Mouse (Mus musculus): ENCODE measurements around the gene Scfd2. TPM values are rescaled to one million over a fixed set of nuclear protein-coding genes. Genes with fewer than 3 reads are reported as not detected.

The Scfd2 gene
- total RNA-seq, 2 experiments from 2014 or later: 22.6 to 30.1 TPM

DNA sequence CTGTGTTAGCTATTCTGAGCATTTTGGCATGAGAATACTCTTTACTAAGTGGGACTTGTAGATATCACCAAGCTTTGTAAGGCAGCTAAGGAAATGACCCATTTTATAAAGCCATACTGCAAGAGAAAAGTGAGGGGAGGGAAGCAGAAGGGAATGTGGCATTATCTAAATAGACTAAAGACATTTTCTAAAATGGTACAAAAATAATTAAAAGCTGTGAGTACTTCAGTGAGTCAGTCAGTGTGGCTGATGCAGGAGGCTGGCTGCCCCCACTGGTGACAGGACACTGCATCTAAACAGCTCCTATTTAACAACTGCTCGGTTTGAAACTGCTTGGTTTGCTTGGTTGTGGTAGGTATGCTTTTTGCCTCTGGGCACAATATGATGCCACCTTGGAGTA is 276.6 kb downstream of the Scfd2 start:
- no peak for ATAC-seq (replicated peaks; ENCODE audit: low FRiP score, low TSS enrichment, poor library complexity, severe bottlenecking)

DNA sequence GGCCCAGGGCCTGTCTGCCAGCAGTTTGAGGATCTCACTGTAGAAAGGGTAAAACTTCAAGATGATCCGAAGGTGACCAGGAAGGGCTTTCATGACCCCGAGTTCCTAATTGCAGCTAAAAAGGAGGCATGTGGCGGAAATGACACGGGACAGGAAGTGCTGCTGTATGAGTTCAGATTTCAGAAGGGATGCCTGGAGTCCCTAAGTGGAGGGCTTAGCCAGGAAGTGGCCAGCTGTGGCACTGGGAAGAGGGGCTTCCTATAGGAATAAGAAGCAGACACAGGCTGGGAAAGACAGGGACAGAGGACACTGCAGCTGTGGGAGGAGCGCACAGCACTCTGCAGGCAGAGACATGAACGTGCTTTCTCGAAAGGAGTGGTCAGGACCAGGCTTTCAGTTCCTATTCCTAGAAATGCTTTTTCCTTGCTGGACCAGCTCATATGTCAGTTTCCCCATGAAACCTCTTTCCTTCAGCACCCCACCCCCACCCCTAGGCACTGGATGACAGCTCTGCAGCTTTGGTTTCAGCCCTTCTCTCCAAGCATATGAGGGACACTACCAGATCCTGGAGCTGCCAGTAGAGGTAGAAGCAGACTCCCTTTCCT is 277.7 kb downstream of the Scfd2 start:
- ATAC-seq (replicated peaks; ENCODE audit: low FRiP score, low TSS enrichment, poor library complexity, severe bottlenecking): no peak

DNA sequence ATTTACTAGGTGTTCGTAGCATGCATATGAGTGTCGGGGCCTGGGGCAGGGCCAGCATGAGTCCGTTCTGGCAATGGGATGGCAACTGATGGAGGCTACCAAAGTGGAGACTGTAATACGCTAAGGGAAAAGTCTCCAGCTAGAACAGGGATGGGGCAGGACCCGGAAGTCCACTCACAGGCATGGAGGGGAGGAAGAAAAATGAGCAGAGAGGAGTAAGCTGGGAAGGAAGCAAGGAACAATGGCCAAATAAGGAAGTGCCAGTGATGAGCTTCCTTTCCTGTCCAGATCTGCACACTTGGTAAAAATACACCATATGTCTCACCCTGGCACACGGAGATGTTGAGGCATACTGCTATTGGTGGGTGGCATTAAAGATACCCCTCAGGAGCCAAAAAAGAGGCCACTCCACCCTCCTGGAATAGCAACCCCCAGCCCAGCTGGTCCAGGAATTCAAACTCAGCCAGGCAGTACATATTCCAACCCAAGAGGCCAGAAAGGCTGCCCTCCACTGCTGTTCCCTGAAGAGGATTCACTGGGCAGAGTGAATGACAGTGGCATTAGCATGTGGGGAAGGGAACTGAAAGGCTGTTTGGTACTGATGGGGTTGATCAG is 278.8 kb downstream of the Scfd2 start:
- ATAC-seq (replicated peaks; ENCODE audit: low FRiP score, low TSS enrichment, poor library complexity, severe bottlenecking): no peak

DNA sequence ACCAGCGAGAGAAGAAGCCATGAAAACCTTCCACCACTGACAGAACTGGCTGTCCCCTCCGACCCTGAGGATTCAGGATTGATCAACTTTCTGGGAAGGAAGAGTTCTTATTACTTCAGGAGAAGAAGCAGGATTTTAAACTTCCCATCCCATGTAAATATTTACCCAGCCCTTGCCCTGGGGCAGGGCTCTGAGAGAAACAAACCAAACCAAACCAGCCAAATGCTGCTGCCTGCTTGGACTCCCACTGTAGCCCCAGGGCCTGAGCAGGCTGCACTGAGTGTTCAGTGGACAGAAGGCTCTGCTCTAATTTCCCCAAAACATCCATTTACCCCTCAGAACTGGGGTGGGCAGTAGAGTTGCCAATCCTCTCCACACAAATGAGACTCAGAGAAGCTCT is 280.6 kb downstream of the Scfd2 start:
- no peak for ATAC-seq (replicated peaks; ENCODE audit: low FRiP score, low TSS enrichment, poor library complexity, severe bottlenecking)

DNA sequence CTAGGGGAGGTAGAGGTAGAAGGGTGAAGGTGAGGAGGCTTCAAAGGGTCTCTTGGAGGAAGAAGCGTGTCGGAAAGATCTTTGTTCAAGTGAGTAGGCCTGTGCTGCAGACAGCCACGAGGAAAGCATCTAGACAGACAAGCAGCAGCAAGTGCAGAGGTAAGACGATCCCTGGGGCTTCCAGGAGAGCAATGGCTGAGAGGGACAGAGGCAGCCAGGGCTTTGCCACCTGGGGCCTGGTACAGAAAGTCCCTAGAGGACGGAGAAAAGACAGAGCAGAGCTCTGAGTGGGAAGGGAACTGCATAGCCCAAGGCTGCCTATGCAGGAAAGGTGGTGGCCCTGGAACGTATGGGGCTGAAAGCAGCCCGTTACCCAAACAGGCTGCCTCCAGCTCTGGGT is 281.3 kb downstream of the Scfd2 start:
- ATAC-seq (replicated peaks; ENCODE audit: low FRiP score, low TSS enrichment, poor library complexity, severe bottlenecking): no peak

DNA sequence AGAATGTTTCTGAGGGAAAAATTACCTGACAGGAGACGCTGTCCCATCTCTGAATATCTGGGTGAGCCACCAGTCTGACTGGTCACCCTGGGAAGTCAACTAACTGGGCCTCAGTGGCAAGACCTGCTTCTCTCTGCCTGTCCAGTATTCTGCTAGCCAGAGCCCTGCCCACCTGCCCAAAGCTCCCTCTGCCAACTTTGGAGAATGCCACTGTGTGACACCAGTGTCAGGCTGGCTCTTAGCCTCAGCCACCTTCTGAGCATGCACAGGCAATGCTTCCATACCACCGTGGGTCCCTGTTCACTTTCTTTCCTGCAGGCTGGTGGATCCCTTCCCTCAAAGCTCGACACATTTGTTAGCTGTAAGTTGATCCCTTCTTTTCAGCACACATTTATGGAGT is 281.8 kb downstream of the Scfd2 start:
- no peak for ATAC-seq (replicated peaks; ENCODE audit: low FRiP score, low TSS enrichment, poor library complexity, severe bottlenecking)

DNA sequence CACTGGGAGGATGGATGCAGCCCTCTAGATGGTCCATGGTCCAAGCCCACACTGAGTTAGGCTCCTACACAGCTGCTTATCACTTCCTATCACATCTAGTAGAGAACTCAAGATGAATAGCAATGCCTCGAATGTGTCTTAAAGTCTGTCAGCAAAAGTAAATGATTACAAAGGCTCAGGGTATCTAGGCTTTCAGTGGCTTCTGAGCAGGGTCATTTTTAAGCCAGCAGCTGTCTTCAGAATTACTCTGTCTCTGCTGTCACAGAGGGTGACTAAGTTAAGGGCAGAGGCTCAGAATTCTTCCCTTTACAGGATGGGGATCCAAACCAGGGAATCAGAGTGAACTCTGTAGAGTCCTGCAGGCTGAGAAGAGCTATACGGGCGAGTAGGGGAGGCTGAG is 284.6 kb downstream of the Scfd2 start:
- no peak for ATAC-seq (replicated peaks; ENCODE audit: low FRiP score, low TSS enrichment, poor library complexity, severe bottlenecking)

DNA sequence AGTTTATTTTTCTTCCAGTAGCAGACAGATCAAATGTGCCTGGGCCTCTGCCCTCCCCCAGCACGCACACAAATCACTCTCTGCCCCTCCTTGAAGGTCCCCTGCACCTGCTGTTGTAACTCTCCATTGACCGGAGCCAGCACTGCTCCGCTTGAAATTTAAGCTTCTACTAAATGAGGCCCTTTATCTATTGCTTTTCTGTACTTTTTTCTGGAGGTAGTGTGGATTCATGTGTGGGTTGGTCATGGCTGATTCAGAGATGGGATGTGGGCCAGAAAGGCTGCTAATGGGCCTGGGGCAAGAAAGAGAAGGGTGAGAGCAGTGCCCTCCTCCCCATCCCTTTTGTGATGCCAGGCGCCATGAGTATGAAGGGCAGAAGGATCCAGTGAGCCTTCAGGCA is 285.1 kb downstream of the Scfd2 start:
- ATAC-seq (replicated peaks; ENCODE audit: low FRiP score, low TSS enrichment, poor library complexity, severe bottlenecking): no peak

DNA sequence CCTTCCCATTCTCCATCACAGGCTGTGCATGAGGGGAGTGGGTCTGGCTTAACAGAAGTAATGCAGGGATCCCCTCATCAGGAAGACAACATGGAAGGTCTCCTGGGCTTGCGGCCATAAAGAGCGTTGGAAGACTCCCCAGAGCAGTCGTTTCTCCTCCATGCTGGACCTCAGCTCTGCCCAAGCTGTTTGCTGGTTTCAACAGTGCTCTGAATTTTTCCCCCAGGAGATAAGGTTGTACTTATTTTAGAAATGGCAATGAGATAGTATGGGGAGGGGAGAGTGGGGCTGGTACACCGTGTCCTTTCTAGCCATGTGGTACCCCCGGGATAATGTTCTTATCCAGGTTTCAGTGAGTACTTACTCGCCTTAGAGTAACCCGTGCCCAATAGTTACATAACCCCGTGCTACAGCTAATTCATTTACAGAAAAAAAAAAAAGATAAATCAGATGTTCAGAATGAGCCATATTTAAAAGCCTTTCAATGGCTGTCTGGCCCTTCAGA is 285.9 kb downstream of the Scfd2 start:
- ATAC-seq (replicated peaks; ENCODE audit: low FRiP score, low TSS enrichment, poor library complexity, severe bottlenecking): no peak

DNA sequence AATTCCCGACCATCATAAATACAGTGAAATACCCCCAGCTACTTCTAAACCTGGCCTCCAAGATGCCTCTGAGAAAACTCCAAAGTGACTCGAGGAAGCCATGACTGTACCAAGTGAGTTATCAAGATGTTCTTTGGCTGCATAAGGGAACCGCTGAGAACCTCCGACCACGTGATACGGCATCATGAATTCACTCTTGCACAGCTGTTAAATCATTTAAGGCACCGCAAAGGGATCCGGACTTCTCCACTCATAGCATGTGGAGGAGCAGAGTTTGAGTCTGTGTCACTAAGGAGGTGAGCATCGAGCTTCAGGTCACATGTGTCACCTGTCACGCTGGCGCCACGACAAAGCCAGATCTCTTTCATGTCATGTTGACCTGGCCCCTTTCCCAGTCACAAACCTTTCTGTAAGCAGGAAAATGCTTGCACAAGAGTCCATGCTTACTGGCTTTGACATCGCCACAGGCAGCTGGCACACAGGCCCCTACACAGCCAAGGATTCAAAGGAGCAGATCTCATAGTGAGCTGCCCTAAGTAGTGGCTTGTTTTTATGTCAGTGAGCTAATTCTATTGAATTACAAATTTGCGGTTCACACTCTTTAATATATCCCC is 287.0 kb downstream of the Scfd2 start:
- ATAC-seq (replicated peaks; ENCODE audit: low FRiP score, low TSS enrichment, poor library complexity, severe bottlenecking): no peak

DNA sequence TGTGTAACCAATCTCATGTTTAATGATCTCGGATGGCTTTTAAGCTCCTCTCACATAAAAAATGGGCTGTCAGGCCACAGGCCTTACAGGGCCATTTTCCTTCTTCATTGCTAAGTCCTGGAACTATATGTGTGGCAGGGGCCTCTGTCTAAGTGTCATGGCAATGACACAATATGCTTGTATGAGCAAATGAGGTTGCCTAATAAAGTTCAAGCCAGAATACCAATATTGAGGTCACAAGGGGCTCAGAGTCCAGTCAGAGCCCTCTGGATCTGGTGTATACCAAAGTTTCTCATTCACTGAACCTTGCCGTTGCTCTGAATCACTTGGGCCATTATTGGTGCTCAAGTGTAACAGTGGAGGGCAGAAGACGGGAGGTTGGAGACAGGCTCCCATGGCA is 288.9 kb downstream of the Scfd2 start:
- ATAC-seq (replicated peaks; ENCODE audit: low FRiP score, low TSS enrichment, poor library complexity, severe bottlenecking): no peak

DNA sequence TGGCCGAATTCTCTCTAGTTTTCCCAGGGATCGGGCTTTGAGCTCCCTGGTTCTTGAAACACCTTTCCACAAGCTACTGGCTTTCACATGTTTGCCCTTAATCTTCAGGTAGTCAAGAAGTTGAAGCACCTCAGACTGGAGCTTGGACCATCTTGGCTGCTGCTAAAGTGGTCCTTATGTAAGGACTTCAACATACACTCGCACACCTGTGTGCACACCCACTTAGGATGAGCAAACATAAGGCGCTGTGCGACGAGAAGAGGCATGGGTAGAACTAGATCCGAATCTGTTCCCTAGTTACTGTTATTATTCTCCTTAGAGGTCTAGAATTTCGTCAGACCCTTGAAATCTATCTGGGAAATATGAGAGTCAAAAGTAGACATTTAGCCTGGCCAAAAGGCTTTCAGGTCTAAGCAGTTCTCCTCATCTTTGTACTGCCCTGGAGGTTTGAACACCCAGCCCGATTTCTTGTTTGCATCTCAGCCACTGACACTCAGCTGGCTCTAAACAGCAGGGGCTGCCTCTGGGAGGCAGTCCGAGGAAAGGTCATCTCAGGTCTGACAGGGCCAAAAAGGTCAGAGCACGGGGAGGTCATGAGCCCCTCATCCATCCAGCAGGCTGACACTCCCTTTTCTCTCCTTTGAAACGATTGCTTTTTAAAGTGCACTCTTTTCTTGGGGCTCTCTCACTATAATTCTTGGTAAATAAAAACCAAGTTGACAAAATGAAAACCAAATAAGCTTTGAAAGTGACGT is 290.5 kb downstream of the Scfd2 start:
- ATAC-seq (replicated peaks; ENCODE audit: low FRiP score, low TSS enrichment, poor library complexity, severe bottlenecking): no peak

DNA sequence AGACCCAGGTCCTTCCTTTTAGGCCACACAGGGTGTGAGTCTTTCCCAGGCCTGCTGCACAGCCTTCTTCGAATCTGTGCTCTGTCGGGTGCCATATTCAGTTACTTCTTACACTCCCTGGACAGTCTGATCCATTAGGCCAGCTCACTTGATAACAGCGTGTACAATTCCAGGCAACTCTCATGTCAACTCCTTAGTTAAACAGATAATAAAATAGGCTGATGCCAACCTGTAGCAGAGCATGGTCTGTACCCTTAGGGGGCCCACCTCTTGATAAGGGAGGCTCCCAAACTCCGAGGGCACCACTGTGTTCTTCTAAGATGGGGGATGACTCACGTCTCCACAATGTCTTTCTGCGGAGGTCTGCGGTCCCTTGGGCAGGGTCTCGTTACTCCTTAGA is 291.3 kb downstream of the Scfd2 start:
- ATAC-seq (replicated peaks; ENCODE audit: low FRiP score, low TSS enrichment, poor library complexity, severe bottlenecking): no peak

DNA sequence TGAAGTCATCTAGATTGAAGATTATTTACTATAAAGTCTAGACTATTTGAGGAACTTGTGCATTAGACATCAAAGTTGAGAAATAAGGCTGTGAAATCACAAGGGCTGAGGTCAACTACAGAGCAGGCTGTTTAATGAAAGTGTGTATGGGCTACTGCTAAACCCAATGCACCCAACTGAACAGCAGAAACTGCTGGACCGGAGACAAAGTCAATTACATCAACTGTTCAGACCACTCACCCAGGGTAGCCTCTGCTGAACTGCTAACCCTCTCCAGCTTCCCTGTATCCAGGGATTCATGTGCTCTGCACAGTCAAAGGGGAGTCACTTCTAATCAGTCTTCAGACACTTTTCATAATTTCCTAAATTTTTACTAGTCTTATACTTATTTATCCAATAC is 292.2 kb downstream of the Scfd2 start:
- ATAC-seq (replicated peaks; ENCODE audit: low FRiP score, low TSS enrichment, poor library complexity, severe bottlenecking): no peak

DNA sequence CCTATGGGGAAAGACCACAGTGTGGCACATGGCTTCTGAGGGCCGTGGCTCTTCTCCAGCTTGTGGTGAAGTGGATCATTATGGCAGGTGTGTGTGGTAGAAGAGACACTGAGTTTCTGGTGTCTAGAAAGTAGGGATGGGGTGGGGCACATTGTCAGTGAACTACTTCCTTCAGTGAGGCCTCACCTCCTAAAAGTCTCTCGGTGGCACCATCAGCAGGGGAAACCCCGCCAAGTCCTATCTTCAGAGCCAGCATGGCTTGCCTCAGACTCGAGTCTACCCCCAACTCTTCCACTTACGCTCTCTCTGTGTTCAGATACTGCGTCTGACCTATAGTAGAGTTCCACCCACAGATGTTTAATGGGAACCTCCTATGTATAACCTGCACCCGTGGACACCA is 297.8 kb downstream of the Scfd2 start:
- no peak for ATAC-seq (replicated peaks; ENCODE audit: low FRiP score, low TSS enrichment, poor library complexity, severe bottlenecking)

DNA sequence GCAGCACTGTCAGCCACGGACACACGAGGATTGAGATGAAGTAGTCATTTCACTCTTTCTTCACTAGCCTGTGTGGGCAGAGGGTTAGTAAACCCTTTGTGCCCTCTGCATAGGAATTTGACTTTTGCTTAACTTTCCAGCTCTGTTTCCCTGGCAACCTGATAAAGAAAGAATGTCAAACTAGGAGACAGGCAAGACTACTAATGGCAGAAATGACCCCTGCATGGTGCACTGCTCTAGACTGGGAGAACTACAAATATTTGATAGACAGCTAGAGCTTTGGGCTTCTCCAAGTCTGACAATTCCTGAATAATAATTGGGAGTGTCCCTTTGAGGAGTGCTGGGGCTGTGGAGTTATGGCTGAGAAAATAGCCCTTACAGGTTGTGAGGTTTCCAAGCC is 301.0 kb downstream of the Scfd2 start:
- ATAC-seq (replicated peaks; ENCODE audit: low FRiP score, low TSS enrichment, poor library complexity, severe bottlenecking): no peak

DNA sequence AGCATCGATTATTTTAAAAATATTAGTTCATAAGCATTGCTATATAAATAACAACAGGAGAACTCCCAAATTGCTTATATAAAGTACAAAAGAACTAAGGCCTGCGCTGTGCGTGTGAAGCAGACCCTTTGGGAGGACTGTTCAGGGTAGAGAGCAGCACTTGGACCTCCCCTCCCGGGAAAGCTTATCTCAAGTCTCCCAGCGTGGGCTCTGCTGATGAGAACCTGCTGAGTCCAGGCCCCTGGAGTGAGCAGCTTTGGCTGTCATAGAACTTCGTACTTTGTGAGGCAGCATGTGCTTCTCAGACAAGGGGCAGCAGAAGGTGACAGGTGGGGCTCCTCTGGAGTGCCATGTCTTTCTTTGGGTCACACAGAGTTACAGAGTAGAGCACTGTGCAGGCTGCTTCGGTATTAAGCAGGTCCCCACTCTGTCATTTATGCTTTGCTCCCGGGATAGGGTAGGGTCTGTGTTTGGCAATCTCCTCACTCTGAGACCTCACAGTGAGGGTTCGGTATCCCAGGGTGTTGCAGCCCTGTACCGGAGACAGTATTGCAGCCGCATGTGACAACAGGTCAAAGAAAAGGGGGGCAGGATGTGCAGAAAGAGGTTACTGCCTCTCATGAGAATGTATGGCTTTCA is 301.7 kb downstream of the Scfd2 start:
- ATAC-seq (replicated peaks; ENCODE audit: low FRiP score, low TSS enrichment, poor library complexity, severe bottlenecking): no peak

DNA sequence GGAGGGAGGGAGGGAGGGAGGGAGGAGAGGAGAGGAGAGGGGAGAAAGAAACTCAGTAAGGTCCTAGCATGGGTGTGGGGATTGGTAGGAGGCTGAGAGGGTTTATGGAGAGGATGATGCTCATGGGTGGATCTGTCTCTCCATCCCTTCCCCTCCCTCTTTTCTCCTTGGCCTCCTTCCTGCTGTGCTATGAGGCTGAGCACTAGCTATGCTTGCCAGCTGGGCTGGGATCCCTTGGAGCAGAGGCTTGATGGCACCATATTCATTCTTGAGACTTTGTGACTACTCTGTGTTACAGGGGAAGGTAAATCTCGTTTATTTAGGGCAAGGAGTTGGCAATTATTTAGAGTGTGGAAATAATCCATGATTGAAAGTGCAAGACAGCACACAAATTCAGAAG is 302.6 kb downstream of the Scfd2 start:
- ATAC-seq (replicated peaks; ENCODE audit: low FRiP score, low TSS enrichment, poor library complexity, severe bottlenecking): no peak

DNA sequence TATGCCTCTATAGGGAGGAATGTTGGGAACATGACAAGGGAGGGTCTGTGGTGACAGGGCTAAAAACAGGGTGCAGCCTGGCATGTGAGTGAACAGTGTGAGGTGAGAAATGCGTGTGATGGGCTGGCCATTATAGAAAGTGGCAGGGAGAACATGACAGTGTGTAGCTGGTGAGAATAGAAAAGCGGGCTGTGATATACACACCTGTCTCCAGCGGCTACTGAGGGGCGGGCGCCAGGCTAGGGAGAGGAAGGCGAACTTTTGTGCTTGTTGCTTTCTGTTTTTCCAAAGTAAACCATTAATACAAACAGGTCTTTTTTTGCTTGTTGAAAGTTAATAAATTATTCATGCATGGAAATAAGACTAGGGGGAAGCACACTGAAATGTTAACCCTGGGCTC is 304.2 kb downstream of the Scfd2 start:
- ATAC-seq (replicated peaks; ENCODE audit: low FRiP score, low TSS enrichment, poor library complexity, severe bottlenecking): no peak

DNA sequence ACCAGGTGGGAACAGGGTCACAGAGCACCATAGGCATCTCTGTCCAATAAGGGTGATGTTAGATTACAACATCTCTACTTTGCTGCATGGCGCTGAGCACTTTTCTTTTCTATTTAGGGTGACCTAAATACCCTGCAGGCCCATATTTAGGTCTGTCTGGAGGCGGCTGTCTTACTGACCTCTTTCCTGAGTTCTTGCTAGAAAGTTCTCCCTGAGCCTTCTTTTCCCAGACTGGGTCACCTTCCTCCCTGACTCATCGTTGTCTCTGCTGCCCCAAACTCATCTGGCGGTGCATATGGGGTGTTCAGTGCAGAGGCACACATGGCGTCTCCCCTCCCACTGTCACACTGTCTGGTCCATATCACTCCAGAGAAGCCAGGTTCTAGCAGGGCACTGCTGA is 305.4 kb downstream of the Scfd2 start:
- no peak for ATAC-seq (replicated peaks; ENCODE audit: low FRiP score, low TSS enrichment, poor library complexity, severe bottlenecking)

Measured in megakaryocyte-erythroid progenitor cell, adult 5-6 weeks (primary cell).